Mouse (Mus musculus) heart, postnatal 36 days (tissue): ENCODE data around the gene Upf2. TPM values are rescaled to one million over a fixed set of nuclear protein-coding genes. Genes with fewer than 3 reads are reported as not detected.
"Not testable (repeated sequence)": the region's sequence is repeated elsewhere in the genome, so short reads cannot be mapped to it uniquely, and the experiment has no call there.

ENCODE experiments used
- DNase-seq, 2 experiments: peaks; one replicate each; pipeline ENCODE4 v3.0.0; 2021 to 2022
- intact Hi-C: fragments of 180-260 bp; cut with DNase I; formaldehyde crosslinking; loops from one replicate; pipeline ENCODE4 v1.15.1; 2025
- total RNA-seq, 2 experiments: library from RNA; stranded (reverse); gene quantifications; 2 replicates each; pipeline ENCODE4 v1.2.3; 2021

Upf2 gene
- total RNA-seq, 2 experiments from 2014 or later = 14.7 to 15.6 TPM

GRCm38 (mm10) chr2:5946876-5947275 is 4.4 kb upstream of the Upf2 start:
- intact Hi-C loops = no loop called here
- no peak for DNase-seq

DNA sequence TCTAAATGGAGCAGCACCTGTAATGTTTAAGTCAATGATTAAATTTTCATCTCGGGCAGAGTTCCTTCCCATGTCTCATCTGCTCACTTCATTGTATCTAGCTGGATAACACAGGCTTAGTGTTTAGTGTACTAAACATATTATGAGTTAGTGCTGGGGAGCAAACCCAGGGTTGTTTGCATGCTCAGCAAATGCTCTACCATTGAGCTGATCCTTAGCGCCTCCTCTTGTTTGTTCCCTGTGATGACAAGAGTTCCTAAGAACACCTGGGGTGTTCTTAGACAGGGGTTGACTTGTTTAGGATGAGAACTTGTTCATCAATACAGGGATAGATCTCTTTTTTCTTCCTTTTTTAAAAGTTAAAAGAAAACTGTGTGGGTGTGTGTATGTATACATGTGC is 2.3 kb upstream of the Upf2 start:
- intact Hi-C loops = no loop called here
- DNase-seq = no peak

DNA sequence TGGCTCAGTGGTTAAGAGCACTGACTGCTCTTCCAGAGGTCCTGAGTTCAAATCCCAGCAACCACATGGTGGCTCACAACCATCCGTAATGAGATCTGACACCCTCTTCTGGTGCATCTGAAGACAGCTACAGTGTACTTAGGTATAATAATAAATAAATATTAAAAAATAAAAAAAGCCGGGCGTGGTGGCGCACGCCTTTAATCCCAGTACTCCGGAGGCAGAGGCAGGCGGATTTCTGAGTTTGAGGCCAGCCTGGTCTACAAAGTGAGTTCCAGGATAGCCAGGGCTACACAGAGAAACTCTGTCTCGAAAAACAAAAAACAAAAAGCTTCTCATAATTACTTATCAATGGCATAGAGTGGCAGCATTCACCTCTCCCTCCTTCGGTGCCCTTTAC is 1.4 kb upstream of the Upf2 start:
- intact Hi-C loops = loop anchor here (5.0 to 10.0 kb wide), 2 partner anchors 103 to 375 kb away; partner anchors contain the start of genes Cdc123, Nudt5 and Usp6nl
- DNase-seq = not testable (repeated sequence)

DNA sequence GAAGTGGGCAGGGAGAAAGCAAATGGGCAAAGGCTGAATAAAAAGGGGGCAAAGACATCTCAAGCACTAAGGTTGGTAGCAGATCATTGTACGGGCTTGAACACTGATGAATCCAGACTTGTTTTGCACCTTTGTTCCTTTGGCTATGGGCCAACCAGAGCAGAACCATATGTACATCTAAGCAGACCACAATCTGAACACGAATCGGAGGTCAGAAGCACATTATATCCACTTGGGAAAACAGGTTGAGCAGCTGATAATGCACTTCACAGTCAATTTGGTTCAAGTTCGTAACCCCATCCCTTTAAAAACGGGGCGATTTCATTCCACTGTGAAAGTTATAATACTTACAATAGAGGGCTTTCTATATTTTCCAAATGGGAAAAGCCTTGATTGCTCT is 964 bp upstream of the Upf2 start:
- intact Hi-C loops = loop anchor here (5.0 to 10.0 kb wide), 2 partner anchors 103 to 374 kb away; partner anchors contain the start of genes Cdc123, Nudt5 and Usp6nl
- DNase-seq = peak in 1 of 2 experiments; percentile 22

DNA sequence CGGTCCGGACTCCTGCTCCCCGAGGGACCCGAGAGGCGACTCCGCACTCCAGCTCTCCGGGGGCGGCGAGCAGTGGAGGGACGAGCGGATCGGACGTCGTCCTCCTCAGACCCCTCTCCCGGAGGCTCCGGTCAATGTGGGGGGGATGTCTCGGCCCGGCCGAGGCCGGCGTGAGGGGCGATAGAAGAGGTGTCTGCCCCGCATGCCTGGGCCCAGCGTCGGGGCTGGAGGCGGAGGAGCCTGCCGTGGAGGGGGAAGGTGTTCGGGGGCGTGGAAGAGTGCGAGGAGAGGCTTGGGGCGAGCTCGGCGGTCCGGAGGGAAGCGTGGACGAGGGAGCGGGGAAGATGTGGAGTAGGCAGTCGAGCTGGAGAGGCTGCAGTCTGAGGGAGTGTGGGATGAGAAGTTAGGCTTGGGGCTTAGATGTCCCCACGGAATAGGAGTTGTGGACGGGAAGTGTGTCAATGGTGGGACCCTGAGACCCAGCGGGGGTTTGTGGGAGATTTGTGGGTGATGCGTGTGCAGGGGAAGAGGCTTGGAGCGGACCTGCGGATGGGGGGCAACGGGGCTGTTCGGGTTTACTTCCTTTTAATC is 447 bp downstream of the Upf2 start:
- DNase-seq = peak in 1 of 2 experiments; percentile 42
- intact Hi-C loops = loop anchor here (5.0 to 10.0 kb wide), 2 partner anchors 104 to 373 kb away; partner anchors contain the start of genes Cdc123, Nudt5 and Usp6nl

GRCm38 (mm10) chr2:5957705-5958104 is 6.4 kb downstream of the Upf2 start:
- intact Hi-C loops = loop anchor here (10.0 kb wide), 1 partner anchor 367 kb away; the partner anchor contains the start of gene Usp6nl
- no peak for DNase-seq

DNA sequence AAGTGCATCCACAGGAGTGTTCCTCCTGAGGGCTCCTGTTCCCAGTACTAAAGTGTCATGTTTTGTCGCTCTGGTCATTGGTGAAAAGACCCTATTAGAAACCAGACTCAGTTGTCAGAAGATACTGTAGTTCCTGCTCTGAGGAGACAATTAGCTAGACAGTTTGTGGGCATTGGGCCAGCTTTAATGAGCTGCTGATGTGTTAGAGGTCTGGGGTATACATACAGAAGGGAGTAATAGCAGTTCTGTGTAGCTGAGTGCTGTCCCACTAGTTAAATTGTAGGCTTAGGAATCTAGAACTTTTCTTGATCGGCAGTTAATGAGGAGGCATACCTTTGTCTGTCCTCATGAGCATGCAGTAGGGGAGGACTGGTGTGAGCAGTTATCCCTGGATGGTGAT is 11.0 kb downstream of the Upf2 start:
- DNase-seq = no peak
- intact Hi-C loops = no loop called here

DNA sequence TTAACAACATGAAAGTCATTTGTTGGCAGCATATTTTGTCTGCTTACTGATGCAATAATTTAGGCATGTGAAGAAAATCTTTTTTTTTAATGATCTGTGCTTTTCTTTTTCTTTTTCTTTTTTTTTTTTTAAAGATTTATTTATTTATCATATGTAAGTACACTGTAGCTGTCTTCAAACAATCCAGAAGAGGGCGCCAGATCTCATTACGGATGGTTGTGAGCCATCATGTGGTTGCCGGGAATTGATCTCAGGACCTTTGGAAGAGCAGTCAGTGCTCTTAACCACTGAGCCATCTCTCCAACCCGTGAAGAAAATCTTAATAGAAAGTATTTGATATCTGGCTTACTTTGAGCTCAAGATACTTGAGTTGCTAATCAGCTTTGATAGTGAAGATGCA is 12.5 kb downstream of the Upf2 start:
- intact Hi-C loops, DNase-seq: not testable (repeated sequence)

DNA sequence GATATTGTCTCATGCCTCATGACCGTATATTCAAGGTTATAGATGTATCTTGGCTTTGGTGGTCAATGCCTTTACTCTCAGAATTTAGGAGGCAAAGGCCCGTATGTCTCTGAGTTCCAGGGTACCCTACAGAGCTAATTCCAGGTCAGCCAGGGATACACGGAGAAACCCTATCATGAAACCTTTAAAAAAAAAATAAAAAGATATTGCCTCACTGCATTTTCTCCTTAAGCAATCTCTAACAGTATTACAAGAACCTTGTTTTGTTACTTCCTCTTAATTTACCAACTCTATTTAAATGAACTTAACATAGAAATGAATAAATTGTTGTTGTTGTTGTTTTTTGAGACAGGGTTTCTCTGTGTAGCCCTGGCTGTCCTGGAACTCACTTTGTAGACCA is 14.7 kb downstream of the Upf2 start:
- intact Hi-C loops = no loop called here

GRCm38 (mm10) chr2:5970629-5971028 is 19.4 kb downstream of the Upf2 start:
- intact Hi-C loops, DNase-seq: not testable (repeated sequence)

More for the DNA sequence above, 14.7 kb downstream of the Upf2 start:
- DNase-seq = no peak

GRCm38 (mm10) chr2:5977532-5977931 is 26.3 kb downstream of the Upf2 start:
- DNase-seq = no peak
- intact Hi-C loops = no loop called here

GRCm38 (mm10) chr2:5995538-5995937 is 44.3 kb downstream of the Upf2 start:
- intact Hi-C loops = loop anchor here (1.0 kb wide), 1 partner anchor 173 kb away; no protein-coding TSS in a partner anchor
- DNase-seq = peak; percentile 6 to 21

GRCm38 (mm10) chr2:6003949-6004348 is 52.7 kb downstream of the Upf2 start:
- no peak for DNase-seq
- intact Hi-C loops = no loop called here

DNA sequence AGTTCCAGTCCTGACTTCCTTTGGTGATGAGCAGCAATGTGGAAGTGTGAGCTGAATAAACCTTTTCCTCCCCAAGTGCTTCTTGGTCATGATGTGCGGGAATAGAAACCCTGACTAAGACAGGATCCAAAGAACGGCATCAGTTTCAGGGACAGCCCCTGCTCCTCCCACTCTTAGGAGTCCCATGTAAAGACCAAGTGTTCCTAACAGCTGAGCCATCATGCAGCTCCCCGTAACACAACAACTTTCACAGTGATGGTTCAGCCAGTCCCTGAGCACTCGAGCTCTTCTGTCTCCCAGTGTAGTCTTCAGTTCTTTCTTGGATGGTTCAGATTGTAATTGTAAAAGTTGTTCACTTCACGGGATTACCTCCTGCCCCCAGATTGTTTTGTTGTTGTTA is 63.3 kb downstream of the Upf2 start:
- intact Hi-C loops = no loop called here
- DNase-seq = no peak

- DNase-seq, intact Hi-C loops: not testable (repeated sequence)
Measured at GRCm38 (mm10) chr2:6015182-6015581, 63.9 kb downstream of the Upf2 start.

DNA sequence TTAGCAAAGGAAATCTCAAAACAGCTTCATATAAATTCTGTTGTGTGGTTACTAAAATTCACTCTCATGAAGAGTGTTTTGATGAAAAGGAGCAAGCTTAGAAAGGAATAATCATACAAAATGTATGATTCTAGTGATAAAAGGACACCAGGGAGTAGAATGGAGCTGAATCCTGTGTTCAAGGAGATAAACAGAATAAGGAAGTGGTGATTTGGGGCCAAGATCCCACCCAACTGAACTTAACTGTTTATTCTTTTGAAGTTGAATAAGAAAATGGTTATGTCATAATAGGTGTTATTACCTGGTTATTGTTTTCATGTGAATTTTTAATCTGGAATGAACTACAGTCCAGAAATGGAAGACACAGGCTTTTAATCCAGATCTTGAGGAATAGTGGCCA is 69.3 kb downstream of the Upf2 start:
- intact Hi-C loops = no loop called here
- DNase-seq = no peak

DNA sequence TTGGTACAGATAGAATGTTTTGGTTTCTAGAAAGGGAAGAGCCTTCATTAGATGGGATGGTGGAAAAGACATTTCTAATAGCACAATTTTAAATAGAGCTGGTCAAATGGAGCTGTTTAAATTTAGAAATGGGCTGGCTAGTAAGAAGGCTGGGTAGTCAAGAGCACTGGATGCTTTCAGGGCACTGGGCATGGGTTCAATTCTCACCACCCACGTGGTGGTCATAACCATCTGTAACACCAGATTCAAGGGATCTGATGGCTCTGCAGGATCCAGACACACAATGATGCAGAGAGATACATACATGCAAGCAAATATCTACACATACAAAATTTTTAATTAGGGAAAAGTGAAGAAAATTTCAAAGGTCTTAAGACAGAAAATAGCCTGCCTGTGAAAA is 91.4 kb downstream of the Upf2 start:
- no peak for DNase-seq
- intact Hi-C loops = no loop called here

GRCm38 (mm10) chr2:6046796-6047195 is 95.5 kb downstream of the Upf2 start:
- no peak for DNase-seq
- intact Hi-C loops = no loop called here

GRCm38 (mm10) chr2:6048570-6048969 is 97.3 kb downstream of the Upf2 start:
- intact Hi-C loops = no loop called here
- DNase-seq = no peak

DNA sequence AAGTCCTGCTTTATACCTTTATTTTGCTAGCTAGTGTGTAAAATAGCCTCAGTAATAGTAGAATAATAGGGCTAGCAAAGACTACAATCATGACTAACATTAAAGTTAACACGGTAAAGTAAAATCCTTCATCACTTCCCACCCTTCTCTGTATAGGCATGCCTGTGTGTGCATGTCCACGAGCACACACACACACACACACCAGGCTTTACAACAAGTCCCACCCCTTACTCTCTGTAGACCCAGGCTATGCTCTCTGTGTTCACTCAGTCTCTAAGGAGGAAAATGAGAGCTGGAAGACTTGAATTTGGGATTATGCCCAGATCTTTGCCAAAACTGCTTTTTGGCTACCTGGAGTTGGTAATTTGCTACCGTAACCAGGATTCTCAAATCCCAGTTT is 97.7 kb downstream of the Upf2 start:
- no peak for DNase-seq
- intact Hi-C loops = no loop called here

- intact Hi-C loops = no loop called here
- no peak for DNase-seq
Measured at GRCm38 (mm10) chr2:6055466-6055865, 104.2 kb downstream of the Upf2 start.

- intact Hi-C loops = no loop called here
- DNase-seq = no peak
Measured at GRCm38 (mm10) chr2:6056518-6056917, 105.2 kb downstream of the Upf2 start.

- no peak for DNase-seq
- intact Hi-C loops = no loop called here
Measured at GRCm38 (mm10) chr2:6059291-6059690, 108.0 kb downstream of the Upf2 start.
